Mouse (Mus musculus) kidney, adult 2 months (tissue): ENCODE results near the gene Plekhb2.

ENCODE experiments used
- CTCF ChIP-seq: fragments of 200-500 bp; conservative IDR thresholded peaks from 2 replicates; pipeline ENCODE4 v1.5.1; 2011; ENCODE audit warnings: low read depth, mild to moderate bottlenecking, control low read depth, low read length, moderate library complexity, mixed read lengths; ENCODE audit not compliant: insufficient read depth, insufficient read length
- POLR2A ChIP-seq: fragments of 200-500 bp; IDR thresholded peaks from one replicate; pipeline ENCODE4 v1.6.1; 2011; ENCODE audit warnings: low read depth, low read length, control low read depth

GRCm38 (mm10) chr1:34869231-34869630, 19.5 kb downstream of the Plekhb2 start:
- TF ChIP-seq POLR2A = no peak
- TF ChIP-seq CTCF = no peak
